Mouse (Mus musculus) stomach, embryonic 14.5 days (tissue): ENCODE measurements at regions not wholly inside any gene's neighbourhood (a gene's known extent, or its start where the extent isn't known, plus 50 kb on each side); places are given as distances from the start of the nearest gene placed in this dataset.

Experiments
- ATAC-seq: fragments of 200-750 bp; cut with Nextera tagmentation; 2 replicates; pipeline ENCODE4 v1.8.0; 2017; ENCODE audit warnings: low read depth, moderate TSS enrichment; ENCODE audit not compliant: insufficient number of reproducible peaks, insufficient read depth, low FRiP score
- H3K27ac ChIP-seq: fragments of 300-500 bp; sonication (generic); 2 replicates; pipeline ENCODE4 v1.5.1; 2014; ENCODE audit warnings: mild to moderate bottlenecking, low read length, moderate library complexity, mixed read lengths
- H3K27me3 ChIP-seq: fragments of 300-500 bp; sonication (generic); 2 replicates; pipeline ENCODE4 v1.6.1; 2014; ENCODE audit warnings: low read length, control low read depth, mixed read lengths; ENCODE audit not compliant: control insufficient read depth, insufficient read depth
- H3K36me3 ChIP-seq: fragments of 300-500 bp; sonication (generic); 2 replicates; pipeline ENCODE4 v1.6.1; 2014; ENCODE audit warnings: mild to moderate bottlenecking, control low read depth, low read length, moderate library complexity, mixed read lengths; ENCODE audit not compliant: control insufficient read depth, insufficient read depth
- H3K4me1 ChIP-seq: fragments of 300-500 bp; sonication (generic); 2 replicates; pipeline ENCODE4 v1.6.1; 2014; ENCODE audit warnings: low read length, control low read depth, mixed read lengths; ENCODE audit not compliant: control insufficient read depth, insufficient read depth
- H3K4me2 ChIP-seq: fragments of 300-500 bp; sonication (generic); replicated peaks from 2 replicates; pipeline ENCODE4 v1.6.1; 2014; ENCODE audit warnings: low read depth, low read length, control low read depth
- H3K4me3 ChIP-seq: fragments of 300-500 bp; sonication (generic); 2 replicates; pipeline ENCODE4 v1.5.1; 2014; ENCODE audit warnings: low read depth, low read length, control low read depth
- H3K9ac ChIP-seq: fragments of 300-500 bp; sonication (generic); replicated peaks from 2 replicates; pipeline ENCODE4 v1.6.1; 2014; ENCODE audit warnings: low read depth, mild to moderate bottlenecking, control low read depth, low read length, moderate library complexity, mixed read lengths
- H3K9me3 ChIP-seq: fragments of 300-500 bp; sonication (generic); 2 replicates; pipeline ENCODE4 v1.6.1; 2016; ENCODE audit warnings: low read depth, low read length, control low read depth; ENCODE audit not compliant: control insufficient read depth
- WGBS: fragments of 180-500 bp; shearing (Covaris S2); extraction: QIAGEN DNeasy Blood & Tissue Kit; methylation state at CpG from one replicate; pipeline ENCODE4 v1.1.7; 2014; 5-methylcytosine and 5-hydroxymethylcytosine counted together

DNA sequence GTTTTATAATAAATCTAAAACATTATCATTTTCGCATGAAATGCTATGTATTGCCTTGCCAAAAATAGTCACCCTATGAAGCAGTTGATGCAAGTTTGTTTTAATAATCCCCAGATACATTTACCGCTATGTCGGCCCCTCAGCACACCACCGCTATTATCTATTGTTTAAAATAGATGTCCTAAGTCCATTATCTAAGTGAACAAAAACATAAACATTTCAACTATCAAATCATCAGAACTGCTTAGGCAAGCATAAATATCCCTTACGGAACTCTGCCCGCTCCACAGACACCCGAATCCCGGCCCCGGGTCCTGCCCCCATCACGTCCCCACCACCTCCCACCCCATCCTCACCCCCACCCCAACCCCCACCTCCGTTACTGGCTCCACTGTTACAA is 196.8 kb upstream of the Paip1 start:
- 48% methylated on average over 11 of the region's 11 CpGs for WGBS
- no peaks in the 10 kb centered on the region for H3K4me1 ChIP-seq

GRCm38 (mm10) chr13:119232100-119233029 is 196.0 kb upstream of the Paip1 start:
- WGBS, result 40% methylated on average over 8 of the region's 8 CpGs
- peak; percentile 77; the same call in 1 of the 2 replicates for ATAC-seq

More for the DNA sequence above, 196.8 kb upstream of the Paip1 start:
- H3K4me3 ChIP-seq, result no peak overlapping the region
- no peaks in the 10 kb centered on the region for H3K27me3 ChIP-seq
- H3K36me3 ChIP-seq, result no peaks in the 10 kb centered on the region
- no peak overlapping the region for H3K27ac ChIP-seq
- no peak for ATAC-seq
- H3K9ac ChIP-seq, result no peak overlapping the region
- H3K4me2 ChIP-seq, result no peak overlapping the region
- H3K9me3 ChIP-seq, result no peaks in the 10 kb centered on the region

GRCm38 (mm10) chr13:119233030-119233385 is 195.4 kb upstream of the Paip1 start:
- Histone ChIP-seq H3K9me3 (no peaks in the 10 kb centered on the region), H3K27me3 (no peaks in the 10 kb centered on the region), H3K4me2 (no peak overlapping the region), H3K27ac (no peak overlapping the region), H3K36me3 (no peaks in the 10 kb centered on the region), H3K4me3 (no peak overlapping the region), H3K9ac (no peak overlapping the region), H3K4me1 (no peaks in the 10 kb centered on the region)
- 88% methylated on average over 4 of the region's 4 CpGs for WGBS
- no peak for ATAC-seq

More at GRCm38 (mm10) chr13:119232100-119233029, 196.0 kb upstream of the Paip1 start:
- no peak overlapping the region for H3K4me2 ChIP-seq
- H3K9ac ChIP-seq, result no peak overlapping the region
- no peak overlapping the region for H3K27ac ChIP-seq
- H3K9me3 ChIP-seq, result no peaks in the 10 kb centered on the region
- no peaks in the 10 kb centered on the region for H3K4me1 ChIP-seq
- no peaks in the 10 kb centered on the region for H3K27me3 ChIP-seq
- no peak overlapping the region for H3K4me3 ChIP-seq
- no peaks in the 10 kb centered on the region for H3K36me3 ChIP-seq

DNA sequence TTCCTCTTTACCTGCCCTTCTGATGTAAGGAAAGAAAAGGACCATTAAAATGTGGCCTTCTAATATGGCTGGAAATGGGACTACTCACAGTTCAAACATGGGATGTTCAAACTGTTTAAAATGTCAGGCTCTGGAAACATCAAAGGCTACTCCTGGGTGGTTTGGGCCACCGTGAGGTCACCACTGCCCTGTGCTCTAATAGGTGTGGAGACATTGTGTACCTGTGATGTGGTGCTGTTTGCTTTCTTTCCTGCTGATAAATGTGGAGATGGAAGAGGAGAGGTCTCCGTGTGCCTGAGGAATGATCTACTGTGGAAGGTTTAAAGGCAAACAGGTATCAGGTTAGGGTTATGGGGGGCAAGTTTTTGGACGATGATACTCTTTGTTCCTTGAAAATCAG is 194.5 kb upstream of the Paip1 start:
- no peak for ATAC-seq
- Histone ChIP-seq H3K4me2 (no peak overlapping the region), H3K27ac (no peak overlapping the region), H3K36me3 (no peaks in the 10 kb centered on the region), H3K27me3 (no peaks in the 10 kb centered on the region), H3K9me3 (no peaks in the 10 kb centered on the region), H3K4me3 (no peak overlapping the region), H3K4me1 (no peaks in the 10 kb centered on the region), H3K9ac (no peak overlapping the region)
- WGBS, result 41% methylated on average over 3 of the region's 3 CpGs

GRCm38 (mm10) chr13:119242358-119242757 is 186.0 kb upstream of the Paip1 start:
- H3K27me3 ChIP-seq, result no peaks in the 10 kb centered on the region
- no peak overlapping the region for H3K4me2 ChIP-seq
- H3K27ac ChIP-seq, result no peak overlapping the region
- 39% methylated on average over 3 of the region's 3 CpGs for WGBS
- no peak for ATAC-seq
- no peaks in the 10 kb centered on the region for H3K4me1 ChIP-seq
- H3K9ac ChIP-seq, result no peak overlapping the region
- H3K4me3 ChIP-seq, result no peak overlapping the region
- H3K36me3 ChIP-seq, result no peaks in the 10 kb centered on the region
- no peaks in the 10 kb centered on the region for H3K9me3 ChIP-seq

GRCm38 (mm10) chr13:119247101-119247500 is 181.3 kb upstream of the Paip1 start:
- no peak overlapping the region for H3K4me3 ChIP-seq
- no peak for ATAC-seq
- H3K9ac ChIP-seq, result no peak overlapping the region
- H3K4me2 ChIP-seq, result no peak overlapping the region
- H3K27me3 ChIP-seq, result no peaks in the 10 kb centered on the region
- H3K4me1 ChIP-seq, result no peaks in the 10 kb centered on the region
- 37% methylated on average over 2 of the region's 2 CpGs for WGBS
- H3K27ac ChIP-seq, result no peak overlapping the region
- H3K9me3 ChIP-seq, result no peaks in the 10 kb centered on the region
- H3K36me3 ChIP-seq, result no peaks in the 10 kb centered on the region

DNA sequence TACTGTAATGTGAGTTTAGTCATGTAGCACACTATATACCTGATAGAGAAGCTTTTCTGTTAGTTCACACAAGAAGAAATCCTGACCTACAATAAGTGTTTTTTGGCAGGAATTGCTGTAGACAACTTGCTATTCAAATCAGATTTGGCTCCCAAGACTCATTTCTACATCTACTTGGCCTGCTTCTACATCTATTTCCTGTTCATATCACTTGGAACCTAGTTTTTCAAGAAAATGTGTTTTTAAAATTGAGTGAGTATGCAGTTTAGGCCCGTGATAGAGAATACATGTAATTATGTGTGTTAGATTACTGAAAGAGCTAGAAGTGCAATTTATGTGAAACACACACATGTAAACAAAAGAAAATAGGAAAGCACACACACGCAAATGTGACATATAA is 176.4 kb upstream of the Paip1 start:
- 85% methylated on average over 2 of the region's 2 CpGs for WGBS
- H3K9me3 ChIP-seq, result no peaks in the 10 kb centered on the region
- no peak overlapping the region for H3K27ac ChIP-seq
- no peak overlapping the region for H3K4me3 ChIP-seq
- no peak for ATAC-seq
- H3K27me3 ChIP-seq, result no peaks in the 10 kb centered on the region
- no peaks in the 10 kb centered on the region for H3K4me1 ChIP-seq
- no peak overlapping the region for H3K4me2 ChIP-seq
- H3K36me3 ChIP-seq, result no peaks in the 10 kb centered on the region
- no peak overlapping the region for H3K9ac ChIP-seq

DNA sequence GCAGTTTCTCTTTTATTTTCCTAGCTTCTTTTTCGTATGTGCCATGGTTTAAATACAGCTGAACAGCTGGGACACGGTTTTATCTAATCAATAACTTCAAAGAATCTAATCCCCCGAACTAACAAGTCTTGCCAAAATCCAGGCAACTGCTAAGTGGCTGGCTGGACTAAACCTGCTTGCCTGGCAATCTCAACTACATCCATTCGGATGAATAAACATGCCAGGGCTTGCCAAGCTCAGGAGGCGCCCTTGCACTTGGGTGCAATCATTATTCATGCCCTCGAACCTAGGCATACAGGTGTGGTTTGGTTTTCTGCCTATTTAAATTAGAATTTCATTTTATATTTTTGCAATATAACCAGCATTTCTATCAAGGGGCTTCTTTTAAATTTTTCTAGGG is 172.1 kb upstream of the Paip1 start:
- Histone ChIP-seq H3K27me3 (no peaks in the 10 kb centered on the region), H3K9ac (no peak overlapping the region), H3K36me3 (no peaks in the 10 kb centered on the region), H3K9me3 (no peaks in the 10 kb centered on the region), H3K4me3 (no peak overlapping the region), H3K4me1 (no peaks in the 10 kb centered on the region), H3K4me2 (no peak overlapping the region), H3K27ac (no peak overlapping the region)
- 41% methylated on average over 6 of the region's 6 CpGs for WGBS
- no peak for ATAC-seq

GRCm38 (mm10) chr13:119258515-119258914 is 169.9 kb upstream of the Paip1 start:
- H3K27me3 ChIP-seq, result no peaks in the 10 kb centered on the region
- no peaks in the 10 kb centered on the region for H3K9me3 ChIP-seq
- no peak overlapping the region for H3K4me2 ChIP-seq
- H3K36me3 ChIP-seq, result no peaks in the 10 kb centered on the region
- no peaks in the 10 kb centered on the region for H3K4me1 ChIP-seq
- no peak for ATAC-seq
- H3K4me3 ChIP-seq, result no peak overlapping the region
- H3K9ac ChIP-seq, result no peak overlapping the region
- 65% methylated on average over 9 of the region's 9 CpGs for WGBS
- no peak overlapping the region for H3K27ac ChIP-seq
